Mouse (Mus musculus) thymus, adult 18-20 months (tissue): ENCODE results near the gene E130114P18Rik.

Source experiments
- DNase-seq, 2 experiments: peaks; one replicate each; pipeline ENCODE4 v3.0.0; 2022; ENCODE audit warnings: mixed read lengths in 2 of 2

E130114P18Rik gene

DNA sequence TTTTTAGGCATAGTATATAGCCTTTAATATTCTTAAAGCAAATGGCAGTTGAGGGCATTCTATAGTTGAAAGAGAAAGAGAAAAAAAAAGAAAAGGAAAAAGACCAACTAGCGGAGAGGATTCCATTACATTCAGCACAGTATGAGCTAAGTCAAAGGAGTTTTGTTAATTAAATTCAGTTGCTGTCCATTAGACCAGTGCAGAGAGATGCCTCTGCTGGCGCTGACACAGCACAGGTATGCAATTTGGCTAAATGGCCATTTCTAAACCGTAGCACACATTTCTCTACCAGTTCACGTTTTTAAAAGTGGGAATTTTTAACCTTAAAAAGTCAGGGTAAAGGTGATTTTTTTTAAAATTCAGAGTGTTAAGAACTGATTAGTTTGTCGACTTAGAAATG lies 26.8 kb upstream of the E130114P18Rik start:
- no peak for DNase-seq

DNA sequence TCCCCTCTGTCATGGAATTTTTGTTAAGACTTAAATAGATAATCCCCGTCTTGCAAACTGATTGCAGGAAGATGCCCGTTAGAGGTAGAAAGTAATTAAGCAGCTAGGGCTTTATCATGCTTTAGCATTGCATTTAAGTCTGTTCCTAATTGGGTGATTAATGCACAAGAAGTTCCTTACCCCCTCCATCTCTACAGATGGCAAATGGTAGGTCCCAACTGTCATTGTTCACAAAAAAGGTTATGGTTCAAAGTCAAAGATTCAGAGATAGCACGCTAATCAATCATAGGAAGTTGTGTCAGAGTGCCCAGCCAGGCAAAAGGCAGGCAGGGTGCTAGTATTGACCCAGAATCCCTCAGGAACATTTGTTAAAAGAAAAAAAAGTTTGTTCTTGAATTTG lies 25.9 kb upstream of the E130114P18Rik start:
- no peak for DNase-seq

DNA sequence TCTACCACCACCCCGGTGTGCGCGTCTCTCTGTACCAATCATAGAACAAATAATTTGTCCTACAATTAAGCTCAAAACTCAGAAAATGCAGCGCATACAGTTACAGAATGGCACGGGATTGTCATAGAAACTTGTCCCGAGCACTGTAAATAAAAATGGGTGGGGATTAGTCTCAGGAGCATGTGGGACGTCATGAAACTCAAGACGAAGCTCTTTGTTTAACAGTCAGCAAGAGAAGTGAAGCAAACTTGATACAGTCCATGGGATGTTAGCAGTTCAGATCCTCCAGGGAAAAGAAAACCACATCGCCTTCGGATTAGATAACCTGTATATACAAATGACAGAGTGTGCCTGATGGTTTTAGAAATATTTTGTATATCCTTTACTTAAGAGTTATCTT lies 18.6 kb upstream of the E130114P18Rik start:
- DNase-seq, result no peak

DNA sequence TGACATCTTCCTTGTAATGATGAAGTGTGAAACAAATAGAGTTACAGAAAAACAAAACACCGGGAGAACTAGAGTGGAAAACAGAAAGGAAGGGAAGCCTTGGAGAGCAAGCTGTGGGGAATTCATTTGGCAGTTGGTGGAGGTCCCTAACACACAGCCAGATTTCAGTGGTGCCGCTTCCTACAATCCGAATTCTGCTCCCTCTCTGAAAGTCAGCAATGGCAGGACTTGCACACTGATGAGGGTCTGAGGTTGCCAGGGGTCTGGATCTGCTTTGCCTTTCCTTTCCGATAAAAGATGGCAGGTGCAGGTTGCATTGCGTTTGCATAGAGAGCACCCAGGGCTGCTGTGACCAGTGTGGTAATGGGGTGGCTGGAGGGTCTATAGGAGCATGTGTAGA lies 18.1 kb upstream of the E130114P18Rik start:
- no peak for DNase-seq

DNA sequence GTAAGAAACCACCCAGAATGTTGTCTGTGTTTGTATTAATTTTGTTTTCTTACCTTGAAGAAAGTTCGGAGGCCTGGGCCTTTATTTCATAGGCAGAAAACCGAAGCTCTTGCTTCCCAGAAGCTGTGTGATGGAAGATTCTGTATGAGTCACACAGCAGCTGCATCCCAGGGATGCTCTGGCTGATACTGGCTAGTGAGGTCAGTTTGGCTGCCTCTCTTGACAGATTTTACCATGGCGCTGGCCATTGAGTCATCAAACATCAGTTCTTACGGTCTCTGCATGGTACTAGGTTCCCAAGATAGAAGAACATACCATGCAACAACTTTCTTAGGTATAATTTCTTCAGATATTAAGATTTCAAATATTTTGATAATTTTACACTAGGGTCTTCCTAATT lies 17.0 kb upstream of the E130114P18Rik start:
- DNase-seq, result no peak

DNA sequence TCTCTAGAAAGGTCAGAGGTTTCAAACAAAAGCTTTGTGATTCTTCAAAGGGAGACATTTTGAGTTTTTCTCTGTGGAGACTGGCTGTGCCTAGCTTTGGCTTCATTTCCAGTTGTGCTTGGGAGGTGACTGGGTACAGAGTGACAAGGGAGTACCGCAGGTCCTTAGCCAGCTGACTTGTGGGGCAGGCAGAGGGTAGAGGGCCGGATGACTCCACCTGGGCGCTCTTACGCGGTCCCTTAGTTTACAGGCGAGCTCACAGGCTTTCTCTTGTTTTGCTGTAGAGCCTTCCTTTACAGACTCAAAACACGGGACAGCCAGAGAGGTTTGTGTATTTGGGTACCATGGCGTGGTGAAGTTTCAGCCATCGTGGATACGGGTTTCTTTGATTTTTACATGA lies 16.1 kb upstream of the E130114P18Rik start:
- no peak for DNase-seq

DNA sequence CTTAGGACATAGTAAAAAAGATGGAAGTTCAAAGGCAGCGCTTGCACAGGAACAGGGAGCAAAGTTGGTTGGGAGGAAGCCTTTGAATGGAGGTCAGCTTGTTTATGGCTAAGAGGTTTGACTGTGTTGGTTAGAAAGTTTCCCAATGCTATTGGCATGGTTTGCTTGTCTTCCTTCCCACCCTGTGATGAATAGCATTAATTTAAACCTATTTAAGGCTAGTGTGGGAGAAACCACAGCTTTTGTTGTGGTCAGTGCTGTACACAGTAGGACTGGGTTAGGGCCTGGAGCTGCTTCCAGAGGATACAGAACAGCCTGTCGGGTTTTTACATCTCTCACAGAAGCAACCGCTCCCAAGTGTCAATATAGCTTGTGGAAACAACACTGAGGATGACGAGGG lies 10.7 kb upstream of the E130114P18Rik start:
- DNase-seq, result no peak

DNA sequence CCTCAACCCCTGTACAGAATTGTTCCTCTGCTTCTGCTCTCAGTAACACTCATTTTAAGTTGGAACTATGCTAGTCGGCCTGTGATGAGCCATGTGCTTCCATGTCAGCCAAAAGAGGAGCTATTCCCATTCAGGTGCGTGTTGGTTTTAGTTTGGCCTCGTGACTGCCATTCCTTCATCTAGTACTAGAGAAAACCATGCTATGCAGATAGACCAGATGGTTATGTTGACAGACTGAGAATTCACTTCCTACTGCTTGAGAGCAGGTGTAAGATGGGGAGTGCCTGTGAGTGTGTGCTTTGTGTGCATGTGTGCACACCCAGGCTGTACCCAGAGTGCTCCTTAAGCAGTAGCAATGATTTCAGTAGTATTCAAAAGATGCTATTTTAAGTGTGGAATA lies 9.6 kb upstream of the E130114P18Rik start:
- DNase-seq, result no peak

DNA sequence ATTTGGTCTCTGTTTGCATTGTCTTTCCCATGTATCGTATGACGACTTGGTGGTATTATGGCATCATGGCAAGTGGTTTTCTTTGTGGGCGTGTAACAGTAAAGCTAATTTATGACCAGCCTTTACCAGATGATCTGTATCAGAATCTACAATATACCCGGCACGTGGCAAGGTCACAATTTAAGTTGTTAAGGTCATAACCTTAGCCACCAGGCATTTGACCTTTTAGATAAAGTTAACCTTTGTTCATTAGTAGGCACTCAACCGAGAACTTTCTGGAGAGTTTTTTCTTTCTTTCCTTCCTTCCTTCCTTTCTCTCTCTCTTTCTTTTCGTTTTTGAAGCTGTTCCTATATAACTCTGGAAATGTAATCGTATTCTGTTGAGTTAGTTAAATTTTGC lies 8.7 kb upstream of the E130114P18Rik start:
- no peak for DNase-seq

DNA sequence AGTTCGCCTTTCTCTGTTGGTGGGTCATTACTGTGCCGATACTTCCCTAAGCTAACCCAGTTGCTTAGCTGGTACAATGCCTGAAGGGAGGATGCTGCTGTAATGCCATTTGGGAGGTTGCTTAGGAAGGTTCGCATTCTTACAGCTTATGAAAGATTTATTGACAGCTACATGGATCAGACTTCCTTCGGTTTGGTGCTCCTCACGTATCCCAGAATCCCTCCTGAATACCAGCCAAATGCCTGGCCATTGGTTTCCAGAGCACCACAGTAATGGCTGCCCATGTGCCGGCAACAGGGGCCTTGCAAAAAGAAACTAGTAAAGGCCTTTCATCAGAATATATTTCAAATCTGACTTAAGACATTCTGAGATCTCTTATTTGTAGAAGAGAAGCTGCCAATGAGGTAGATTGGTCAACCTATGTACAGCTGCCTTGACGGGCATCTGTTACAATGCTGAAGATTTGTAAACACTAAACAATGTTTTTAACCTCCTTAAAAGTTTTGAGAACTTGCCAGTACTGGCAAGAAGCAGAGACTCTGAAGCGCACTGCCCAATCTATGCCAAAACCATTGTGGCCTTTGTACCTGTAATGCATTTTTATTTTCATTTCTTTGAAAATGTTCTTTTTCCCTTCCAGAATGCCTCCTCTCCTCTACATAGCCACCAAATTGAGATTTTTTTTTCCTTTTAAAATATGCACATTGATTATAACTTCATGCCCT lies 7.8 kb upstream of the E130114P18Rik start:
- no peak for DNase-seq

DNA sequence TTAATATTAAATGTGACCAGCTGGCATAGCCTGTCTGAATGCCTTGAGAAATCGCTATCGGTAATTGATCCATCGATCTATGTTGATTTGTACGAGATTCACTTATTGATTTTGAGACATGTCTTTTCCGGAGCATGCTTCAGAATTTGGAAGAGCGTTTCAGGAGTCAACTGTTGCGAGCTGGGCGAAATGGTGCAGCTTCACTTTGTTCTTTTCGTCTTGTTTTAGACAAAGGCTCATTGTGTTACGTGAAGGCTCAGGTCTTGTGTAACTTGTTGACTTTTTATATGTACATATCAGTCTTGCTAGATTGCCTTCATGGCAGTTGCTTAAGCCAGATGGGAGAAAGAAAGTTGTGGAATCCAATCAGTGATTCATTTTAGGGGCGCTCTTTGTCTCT lies 6.4 kb upstream of the E130114P18Rik start:
- no peak for DNase-seq

DNA sequence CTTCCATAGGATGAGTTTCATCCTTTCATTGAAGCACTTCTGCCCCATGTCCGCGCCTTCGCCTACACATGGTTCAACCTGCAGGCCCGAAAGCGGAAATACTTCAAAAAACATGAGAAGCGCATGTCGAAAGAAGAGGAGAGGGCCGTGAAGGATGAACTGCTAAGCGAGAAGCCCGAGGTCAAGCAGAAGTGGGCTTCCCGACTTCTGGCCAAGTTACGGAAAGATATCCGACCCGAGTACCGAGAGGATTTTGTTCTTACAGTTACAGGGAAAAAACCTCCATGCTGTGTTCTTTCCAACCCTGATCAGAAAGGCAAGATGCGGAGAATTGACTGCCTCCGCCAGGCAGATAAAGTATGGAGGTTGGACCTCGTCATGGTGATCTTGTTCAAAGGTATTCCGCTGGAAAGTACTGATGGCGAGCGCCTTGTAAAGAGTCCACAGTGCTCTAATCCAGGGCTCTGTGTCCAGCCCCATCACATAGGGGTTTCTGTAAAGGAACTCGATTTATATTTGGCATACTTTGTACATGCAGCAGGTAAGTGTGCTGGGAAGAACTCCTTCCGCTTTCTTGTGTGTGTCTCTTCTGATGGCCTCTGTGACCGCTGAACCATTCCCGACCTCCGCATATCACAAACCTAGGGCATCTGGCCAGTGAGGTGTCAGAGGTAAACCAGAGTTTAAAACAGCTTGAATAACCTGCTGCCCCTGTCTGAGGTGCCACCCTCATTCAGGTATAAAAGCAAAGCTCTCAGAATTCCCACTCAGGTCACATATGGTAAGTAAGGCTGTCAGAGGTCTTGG lies 5.4 kb upstream of the E130114P18Rik start:
- no peak for DNase-seq

DNA sequence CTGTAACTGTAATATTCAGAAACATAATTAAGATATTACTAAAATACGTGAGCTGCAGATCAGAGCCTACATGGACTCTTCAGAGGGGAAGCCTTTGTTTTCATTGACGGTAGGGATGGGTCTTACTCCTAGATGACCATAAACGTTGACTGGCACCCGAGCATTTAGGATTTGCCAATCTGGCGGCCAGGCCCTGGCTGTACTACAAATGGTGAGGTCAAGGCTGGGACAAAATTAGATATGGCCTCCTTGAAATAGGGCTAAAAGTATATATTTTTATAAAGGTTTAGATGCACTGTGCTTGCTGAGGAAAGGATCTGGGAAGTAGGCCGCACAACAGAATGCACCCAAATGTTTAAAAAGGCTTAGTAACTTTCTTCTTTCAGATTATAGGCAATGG lies 4.6 kb upstream of the E130114P18Rik start:
- no peak for DNase-seq

DNA sequence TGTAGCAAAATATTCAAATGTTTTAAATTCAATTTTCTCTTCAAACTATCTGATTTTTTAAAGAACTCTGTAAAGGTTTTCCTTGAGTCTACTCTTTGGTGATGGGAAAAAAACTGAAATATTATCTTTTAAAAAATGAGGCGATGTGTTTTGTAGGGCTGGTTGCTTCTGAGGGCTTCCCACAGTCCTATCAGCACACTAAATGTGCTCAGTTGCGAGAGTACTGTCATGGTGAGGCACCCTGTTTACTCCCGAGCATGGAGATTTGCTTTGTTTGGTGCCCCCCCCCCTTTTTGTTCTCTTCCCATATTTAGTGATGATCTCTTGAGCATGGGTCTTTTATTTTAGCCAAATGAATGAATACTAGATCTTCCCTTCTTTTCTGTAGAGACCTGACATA lies 4.2 kb upstream of the E130114P18Rik start:
- no peak for DNase-seq

DNA sequence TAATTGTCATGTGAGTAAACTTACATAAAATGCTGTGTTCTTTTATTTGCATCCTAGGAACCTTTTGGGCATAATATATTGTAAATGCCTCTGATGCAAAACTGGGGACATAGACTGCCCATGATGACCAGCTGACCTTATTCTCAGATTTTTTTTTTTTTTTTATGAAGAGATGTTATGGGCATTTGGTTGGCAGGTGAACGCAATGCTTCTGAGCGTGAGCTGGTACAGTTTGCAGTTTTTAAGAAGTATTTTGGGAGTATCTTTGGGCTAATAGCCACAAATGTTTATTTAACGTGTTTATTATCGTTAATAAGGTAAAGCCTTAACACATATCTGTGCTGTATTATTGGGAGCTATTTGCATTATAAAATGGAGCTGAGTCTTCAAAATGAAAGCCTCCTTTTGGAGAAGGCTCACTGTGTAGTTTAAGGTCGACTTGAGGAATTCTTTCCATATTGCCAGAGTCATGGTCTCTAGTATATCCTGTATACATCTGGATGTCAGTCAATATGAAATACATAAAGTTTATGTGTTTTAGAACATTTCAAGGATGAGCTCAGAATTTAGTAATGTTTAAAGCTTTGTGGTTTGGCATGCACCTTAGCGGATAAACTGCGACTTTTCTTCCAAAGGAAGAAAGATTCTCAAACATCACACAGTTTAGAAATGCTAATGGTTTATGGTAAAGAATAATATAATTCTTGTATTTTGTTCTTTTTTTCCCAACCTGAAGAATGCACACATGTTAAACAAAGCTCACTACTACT lies 3.0 kb upstream of the E130114P18Rik start:
- DNase-seq, result no peak

DNA sequence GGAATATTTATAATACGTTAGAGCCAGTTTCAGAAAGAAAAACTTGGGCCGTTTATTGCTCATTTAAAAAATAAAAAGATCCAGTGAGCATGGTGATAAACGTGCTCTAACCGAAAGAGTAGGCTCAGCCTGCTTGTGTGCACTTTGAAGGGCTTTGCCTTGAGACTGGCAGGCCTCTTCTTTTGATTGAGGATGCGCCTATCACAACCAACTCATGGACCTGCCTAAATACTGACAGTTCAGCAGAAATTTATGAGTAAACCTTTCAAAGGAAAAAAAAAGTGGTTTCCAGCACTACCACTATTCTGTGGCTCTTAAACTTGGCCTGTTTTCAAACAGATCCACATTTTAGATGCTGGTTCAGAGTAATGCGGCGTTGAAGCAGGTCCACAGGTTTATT lies 2.1 kb upstream of the E130114P18Rik start:
- no peak for DNase-seq

DNA sequence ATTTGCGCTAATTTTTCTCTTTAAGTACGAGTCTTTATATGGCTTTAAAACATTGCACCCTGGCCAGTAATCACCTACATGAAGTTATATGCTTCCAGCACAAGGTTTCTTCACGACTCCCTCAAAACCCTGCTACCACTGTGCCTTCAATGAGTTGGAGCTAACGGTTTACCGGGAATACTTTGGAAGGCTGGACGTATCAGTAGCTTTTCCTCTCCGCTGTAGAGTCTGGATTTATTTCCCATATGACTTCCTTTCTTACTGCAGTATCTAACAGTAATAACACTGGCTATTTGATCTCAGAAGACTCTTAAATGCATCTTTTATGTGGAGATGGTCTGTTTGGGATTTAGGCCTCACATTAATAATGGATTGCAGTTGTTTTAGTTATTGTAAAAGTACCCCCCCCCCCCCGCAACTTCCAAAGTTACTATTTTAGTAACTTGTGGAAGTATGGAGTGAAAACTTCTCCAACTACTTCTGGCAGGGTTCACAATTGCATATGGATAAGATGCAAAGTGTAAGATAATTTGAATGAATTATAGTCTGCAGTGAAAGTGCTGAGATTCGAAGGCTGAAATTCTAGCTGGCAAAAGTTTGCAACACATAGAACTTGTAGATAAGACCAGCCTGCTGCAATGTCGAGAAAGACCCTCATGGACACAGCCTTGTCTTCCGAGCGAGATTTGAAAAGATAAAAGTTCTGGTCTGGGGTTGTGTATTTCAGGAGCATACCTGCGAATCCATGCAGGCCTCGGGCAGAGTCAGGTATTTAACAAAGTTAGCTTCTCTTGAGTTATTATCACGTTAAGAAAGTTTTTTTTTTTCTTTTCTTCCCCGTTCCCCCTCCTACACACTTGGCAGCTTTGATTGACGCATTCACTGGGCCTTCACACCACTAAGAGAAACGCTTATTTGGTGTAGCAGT lies 1.4 kb upstream of the E130114P18Rik start:
- no peak for DNase-seq

DNA sequence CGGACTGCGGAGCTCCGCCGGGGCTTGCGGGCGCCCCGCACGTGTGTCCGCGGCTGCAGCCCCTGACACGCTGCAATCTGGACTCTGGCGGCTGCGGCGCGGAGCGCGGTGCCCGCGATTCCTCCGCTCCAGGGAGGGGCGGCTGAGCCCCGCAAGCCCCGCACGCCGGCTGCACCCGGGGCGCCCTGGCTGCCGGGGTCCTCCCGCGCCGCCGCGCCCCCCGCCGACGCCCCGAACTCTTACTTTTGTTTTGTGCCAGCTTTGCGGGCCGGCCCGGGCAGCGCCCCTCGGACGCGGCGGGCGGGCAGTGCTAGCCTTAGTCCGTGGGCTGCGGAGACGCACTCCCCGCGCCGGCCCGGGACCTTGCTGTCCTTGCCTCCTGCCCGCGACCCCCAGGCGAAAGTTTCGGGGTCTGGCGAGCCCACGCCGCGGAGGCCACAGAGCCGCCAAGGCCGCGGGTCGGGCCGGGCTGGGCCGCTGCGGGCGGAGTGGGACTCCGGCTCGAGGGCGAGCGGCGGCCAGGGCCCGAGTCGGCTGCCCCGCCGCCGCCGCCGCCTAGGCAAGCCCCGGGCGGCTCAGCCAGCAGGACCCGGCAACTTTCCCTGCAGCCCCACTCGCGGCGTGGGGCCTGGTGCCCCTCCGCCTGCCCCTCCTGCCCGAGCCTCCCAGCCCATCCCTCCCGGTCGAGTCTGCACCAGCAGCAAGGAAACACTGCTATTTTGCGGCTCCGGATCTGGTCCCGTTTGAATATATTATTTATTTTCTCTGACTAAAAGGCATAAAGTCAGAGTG lies 529 bp upstream of the E130114P18Rik start:
- DNase-seq, result no peak

DNA sequence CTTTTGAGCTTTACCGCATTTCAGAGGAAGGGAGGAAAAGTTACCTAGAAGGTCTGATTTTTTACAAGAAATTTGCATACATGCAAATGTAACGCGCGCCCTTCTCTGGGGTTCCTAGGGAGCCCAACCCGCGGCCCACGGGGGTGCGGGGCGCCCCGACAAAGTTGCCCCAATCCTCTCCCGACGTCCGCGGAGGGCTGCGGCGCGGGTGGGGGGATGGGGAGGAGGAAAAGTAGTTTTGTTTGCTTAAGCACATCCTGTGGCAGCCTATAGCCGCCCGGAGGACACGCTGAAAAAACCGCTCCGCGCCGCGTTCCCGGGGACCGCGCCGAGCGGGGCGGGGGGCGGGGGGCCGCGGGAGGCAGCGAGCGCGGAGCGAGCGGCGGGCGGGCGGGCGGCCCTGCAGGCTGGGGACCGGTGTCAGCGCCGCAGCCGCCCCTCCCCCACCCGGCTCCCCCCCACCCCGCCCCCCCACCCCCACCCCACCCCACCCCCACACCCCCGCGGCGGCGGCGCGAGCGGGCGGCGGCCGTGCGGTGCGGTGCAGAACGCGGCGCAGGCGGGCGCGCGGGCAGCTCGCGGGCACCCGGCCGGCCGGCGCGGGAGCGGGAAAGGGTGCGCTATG lies 685 bp downstream of the E130114P18Rik start:
- DNase-seq, result peak; percentile 34 to 48

DNA sequence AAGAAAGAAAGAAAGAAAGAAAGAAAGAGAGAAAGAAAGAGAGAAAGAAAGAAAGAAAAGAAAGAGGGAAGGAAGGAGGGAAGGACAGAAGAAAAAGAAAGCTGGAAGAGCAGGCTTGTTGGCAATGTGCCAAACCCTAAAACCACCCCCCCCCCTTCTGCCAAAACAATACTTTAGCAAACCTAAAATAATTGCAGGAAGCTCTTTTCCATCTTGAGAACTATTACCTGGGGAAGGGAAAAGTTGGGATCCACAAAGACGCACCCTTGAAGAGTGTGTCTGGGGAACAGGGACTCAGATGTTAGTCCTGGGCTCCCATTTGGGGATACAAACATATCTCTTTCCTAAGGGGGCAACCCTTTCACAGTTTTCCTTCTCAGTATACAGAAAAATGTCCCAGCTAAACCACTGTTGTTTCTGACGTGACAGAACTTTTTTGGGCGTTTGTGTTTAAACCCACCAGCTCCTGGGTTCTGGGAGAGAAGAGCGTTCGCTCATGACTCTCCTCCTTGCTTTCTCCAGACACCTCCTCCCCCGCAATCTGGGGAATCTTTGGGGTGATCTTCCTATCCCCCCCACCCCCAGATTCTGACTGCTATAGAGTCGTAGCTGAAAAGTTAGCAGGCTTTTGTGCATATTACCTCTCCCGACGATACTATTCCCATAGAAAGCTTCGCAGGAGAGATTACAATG lies 1.3 kb downstream of the E130114P18Rik start:
- no peak for DNase-seq
